Mouse (Mus musculus) embryo, embryonic 11 days (tissue): ENCODE results near the gene Dxo.
"Not testable (repeated sequence)": the region's sequence is repeated elsewhere in the genome, so short reads cannot be mapped to it uniquely, and the experiment has no call there.

ENCODE experiments used
- DNase-seq: peaks from one replicate; pipeline ENCODE4 v3.0.0-alpha.2; 2015

The Dxo gene

DNA sequence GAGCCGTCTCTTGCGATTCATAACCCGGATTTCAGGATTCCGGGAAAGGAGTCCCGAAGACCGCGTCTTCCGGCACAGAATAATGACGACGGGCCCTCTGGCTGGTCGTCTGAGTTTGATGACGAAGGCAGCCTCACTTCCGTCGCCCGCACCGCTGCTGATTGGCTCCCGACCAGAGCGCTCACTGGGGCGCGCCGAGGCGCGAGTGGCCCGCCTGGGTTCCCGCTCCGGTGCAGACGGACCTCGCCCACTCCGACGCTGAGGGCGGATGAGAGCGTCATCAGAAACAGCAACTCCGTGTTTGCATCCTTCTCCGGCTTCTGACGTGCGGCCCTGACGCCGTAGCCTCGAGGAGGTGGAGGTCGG is at the start of gene Dxo, which contains the start of gene Stk19:
Gene Dxo (plus strand): TSS at position 164 of the 366 bp plus-strand sequence.
Gene Stk19 (minus strand): TSS at position 90 of the 366 bp plus-strand sequence.
- DNase-seq = peak; percentile 98

DNA sequence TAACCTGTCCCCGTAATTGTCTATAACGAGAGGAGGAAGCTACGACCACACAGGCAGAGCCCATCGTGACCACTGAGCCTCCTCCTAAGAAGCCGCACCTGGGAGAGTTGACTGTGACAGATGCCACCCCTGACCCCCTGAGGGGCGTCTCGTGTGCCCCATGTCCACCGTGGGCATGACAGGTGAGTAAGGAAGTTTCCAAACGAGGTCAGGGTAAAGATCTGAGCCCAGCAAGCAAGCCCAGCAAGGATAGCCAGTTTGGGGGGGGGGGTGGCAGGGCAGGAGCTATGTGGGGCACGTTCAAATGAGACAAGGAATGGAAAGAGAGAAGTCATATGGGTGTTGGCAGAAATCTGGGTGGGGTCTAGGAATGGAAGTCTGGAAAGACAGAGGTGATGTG is 41.8 kb upstream of the Dxo start:
- DNase-seq = no peak

DNA sequence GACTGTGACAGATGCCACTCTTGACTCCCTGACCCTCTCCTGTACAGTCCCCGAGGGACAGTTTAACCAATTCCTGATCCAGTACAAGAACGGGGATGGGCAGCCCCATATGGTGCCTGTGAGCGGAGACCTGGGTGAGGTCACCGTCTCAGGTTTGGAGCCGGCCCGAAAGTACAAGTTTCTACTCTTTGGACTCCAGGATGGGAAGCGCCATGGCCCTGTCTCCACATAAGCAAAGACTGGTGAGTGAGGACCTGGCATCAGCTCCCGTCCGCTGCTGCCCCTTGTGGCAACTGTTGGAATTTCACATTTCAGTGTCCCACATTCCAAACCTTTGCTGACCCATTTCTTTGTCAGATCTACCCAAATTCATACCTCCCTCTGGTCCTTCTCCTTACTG is 41.2 kb upstream of the Dxo start:
- DNase-seq = peak; percentile 12

DNA sequence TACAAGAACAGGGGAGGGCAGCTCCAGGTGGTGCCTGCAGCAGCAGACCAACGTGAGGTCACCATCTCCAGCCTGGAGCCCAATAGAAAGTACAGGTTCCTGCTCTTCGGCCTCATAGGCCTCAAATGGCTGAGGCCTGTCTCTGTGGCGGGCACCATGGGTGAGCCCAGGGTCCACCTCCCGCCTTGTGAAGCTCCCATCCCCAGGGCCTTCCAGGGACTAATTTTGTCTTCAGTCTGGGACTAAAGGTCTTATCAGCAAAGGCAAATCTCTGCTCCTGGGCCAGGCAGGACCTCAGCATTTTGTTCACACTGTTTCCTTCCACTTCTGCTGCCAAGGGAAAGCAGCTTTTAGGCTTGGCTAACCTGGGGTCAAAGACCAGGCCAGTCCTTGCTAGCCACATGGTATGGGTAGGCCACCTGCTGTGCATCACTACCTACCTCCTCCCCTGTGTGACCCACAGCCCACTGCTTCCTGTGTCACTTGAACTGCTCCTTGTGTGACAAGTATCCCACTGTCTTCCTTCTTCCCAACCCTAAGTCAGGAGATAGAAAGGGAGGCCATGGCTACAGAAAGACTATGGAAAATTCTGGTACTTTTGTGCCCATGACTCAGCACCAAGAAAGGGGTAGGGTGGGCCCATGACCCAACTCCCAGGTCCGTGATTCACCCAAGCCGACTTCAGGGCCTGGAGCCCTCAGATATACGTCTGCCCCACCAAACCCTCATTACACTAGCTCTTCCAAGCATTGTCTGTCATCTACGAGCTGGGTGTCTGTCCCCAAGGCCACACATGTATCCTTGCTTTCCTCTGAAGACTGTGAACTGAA is 40.3 kb upstream of the Dxo start:
- no peak for DNase-seq

DNA sequence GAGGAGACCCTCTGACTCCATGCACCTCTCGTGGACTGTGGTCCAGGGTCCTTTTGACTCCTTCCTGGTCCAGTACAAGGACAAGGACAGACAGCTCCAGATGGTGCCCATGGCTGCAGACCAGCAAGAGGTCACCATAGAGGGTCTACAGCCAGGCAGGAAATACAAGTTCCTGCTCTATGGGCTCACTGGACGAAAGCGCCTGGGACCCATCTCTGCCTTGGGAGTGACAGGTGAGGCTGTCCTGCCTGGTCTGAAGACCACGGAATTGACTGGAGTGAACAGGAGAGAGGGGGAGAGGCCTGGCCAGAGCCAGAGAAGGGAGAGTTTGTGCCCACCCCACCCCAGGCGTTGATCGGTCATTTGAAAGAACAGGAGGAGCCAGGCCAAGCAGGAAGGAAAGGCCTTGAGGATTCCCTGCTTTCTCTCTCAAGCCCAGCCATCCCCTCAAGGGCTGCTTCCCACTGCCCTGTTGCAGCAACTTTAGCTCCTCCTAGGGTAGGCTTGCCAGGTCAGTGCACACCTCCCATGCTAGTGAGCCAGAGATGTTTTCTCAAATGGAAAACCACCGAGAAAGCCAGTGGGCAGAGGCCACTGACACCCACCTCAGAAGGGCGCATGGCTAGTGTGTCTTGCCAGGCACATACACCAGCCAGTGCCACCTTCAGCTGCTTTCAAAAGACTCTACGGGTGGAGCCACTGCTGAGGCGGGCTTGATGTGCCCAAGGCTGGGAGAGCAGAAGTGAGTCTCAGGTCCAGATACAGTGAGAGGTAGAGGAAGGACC is 39.4 kb upstream of the Dxo start:
- not testable (repeated sequence) for DNase-seq

DNA sequence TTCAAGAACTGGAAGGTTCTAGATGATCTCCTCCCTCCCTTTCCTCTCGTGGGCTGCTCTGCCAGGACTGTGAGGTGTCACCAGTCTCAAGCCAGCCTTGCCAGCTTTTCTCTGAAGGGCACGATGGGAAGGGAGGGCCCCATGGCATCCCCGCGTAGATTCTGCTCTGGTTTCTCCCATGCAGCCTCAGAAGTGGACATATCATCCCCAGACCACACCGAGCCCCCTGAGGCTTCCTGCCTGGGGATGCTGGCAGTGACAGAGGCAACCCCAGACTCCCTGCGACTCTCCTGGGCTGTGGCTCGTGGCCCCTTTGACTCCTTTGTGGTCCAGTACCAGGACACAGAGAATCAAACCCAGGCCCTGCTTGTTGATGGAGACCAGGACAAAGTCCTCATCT is 38.7 kb upstream of the Dxo start:
- not testable (repeated sequence) for DNase-seq

DNA sequence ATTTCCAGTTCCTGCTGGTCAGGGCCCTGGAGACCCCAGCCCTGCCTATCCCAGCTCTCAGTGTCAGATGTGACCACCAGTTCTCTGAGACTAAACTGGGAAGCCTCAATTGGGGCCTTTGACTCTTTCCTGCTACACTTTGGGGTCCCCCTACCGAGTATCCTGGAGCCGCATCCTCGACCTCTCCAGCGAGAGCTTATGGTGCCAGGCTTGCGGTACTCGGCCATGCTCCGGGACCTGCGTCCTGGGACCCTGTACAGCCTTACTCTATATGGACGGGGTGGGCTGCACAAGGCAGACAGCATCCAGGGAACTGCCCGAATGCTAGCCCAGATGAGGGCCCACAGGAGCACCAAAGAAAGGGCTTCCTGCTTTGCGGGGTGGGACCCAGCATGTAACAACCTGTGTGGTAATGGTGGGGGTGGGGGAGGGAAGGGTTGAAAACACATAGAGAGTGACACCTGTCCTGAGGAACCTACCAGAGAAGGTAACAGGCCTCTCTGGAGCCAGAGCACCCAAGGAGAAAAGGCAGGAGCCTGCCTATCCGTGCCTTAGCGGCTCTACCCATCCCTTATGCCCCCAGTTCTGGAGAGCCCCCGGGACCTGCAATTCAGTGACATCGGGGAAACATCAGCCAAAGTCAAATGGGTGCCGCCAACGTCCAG is 37.8 kb upstream of the Dxo start:
- no peak for DNase-seq

DNA sequence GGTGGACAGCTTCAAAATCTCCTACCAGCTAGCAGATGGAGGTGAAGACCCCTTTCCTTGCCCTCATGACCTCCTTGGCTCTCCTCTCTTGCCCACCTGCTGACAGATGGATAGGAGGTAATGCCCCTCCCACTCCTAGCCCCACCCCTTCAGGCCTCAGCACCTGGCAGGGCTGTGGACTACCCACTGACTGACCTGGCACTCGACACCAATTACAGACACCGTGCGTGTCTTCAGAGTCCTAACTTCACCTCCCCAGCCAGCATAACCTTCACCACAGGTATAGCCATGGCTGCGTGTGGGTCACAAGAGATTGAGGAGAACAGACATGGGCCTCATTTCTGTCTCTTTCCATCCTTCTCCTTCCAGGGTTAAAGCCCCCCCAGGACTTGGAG is 37.3 kb upstream of the Dxo start:
- DNase-seq = no peak

DNA sequence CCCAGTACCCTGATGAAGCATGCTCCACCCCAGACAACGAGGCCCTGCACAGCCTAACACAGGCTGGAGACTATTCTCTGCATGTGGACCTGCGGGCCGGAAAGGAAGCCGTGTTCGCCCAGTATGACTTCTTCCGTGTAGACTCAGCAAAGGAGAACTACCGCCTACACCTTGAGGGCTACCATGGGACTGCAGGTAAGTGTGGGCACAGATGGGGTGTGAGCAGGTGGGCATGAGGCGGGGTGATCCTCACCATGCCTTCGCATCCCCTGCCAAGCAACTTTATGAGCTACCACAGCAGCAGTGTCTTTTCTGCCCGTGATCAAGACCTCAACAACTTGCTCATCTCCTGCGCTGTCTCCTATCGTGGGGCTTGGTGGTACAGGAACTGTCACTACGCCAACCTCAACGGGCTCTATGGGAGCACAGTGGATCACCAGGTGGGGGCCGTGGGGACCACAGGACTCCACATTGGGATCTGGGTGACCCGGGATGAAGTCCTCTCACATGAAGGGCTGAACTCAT is 36.0 kb upstream of the Dxo start:
- not testable (repeated sequence) for DNase-seq

DNA sequence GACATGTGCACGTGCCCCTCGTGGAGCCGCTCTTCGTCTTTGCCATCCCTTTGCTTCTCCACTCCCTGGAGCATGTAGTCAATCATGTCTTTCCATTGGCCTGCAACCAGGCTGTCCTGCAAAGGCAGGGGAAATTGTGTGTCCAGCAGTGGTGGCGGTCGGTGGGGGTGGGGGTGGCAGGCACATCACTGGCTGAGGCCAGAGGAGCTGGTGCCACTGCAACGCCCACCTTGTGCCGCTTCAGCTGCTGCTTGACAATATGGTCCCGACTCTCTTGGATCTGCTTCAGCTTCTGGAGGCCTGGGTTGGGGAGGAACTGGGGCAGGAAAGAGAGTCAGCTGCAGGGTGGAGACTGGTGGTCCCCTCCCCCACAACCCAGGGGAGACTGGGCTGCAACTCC is 34.1 kb upstream of the Dxo start:
- DNase-seq = not testable (repeated sequence)

DNA sequence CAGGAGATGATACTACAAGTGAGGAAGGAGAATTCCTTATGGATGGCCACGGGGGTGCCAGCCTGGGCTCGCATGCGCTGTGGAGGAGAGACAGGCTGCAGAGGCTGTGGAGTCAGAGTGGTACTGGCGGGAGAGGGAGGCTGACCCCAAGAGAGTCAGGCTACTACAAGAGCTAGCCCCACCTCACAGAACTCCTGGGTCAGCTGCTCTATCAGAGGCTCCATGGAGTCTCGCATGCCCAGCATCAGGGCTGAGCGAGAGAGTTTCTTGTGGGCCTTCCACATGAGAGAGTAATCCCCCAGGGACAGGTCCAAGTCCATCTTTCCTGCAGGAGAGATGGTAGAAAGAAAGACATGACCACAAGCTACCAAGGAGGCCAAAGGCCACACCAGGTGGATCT is 33.5 kb upstream of the Dxo start:
- DNase-seq = not testable (repeated sequence)

DNA sequence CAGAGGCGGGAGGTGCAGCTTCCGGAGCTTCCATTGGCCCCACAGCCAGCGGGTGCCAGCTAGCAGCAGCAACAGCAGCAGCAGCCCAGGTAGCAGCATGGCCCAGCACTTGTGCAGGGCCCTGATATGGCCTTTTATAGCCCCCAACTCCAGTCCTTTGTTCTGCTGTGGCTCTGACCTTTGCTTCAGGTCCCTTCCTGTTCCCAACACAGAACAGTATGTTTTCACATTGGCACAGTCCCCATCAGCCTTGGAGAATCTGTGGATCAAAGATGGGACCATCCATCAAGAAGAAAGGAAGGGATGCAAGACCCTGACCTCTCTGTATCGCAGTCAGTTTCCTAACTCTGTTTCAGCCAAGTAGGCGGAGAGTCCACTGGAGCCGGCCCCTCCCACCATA is 32.5 kb upstream of the Dxo start, which contains the start of gene Cyp21a1:
Gene Cyp21a1 (minus strand): TSS at position 261 of the 400 bp plus-strand sequence.
- not testable (repeated sequence) for DNase-seq

DNA sequence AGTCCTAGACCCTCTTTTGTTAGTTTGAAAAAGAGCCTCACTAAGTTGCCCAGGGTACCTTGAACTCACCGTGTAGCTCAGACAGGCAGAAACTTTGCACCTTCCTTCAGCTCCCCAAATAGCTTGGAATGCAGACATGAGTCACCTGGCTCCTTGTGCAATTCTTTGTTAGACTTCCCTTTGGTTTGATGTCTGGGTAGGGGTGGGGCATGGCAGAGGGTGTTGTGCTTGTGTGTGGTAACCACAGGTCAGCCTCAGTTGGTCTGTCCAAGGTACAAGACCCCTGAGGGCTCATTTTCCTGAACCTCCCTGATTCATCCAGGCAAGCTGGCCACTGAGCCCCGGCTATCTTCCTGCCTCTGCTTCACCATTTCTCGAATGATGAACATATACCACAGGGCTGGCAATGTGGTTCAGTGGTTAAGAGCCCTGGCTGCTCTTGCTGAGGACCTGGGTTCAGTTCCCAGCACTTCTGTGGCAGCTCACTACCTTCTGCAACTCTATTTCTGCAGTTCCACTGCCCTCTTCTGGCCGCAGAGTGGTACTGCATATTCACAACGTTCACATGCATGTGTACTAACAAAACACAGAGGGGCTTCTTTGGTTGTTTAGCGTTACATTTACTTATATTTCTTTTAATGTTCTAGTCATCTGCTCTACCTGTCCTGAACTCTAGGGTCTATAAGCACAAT is 31.8 kb upstream of the Dxo start:
- DNase-seq = no peak

DNA sequence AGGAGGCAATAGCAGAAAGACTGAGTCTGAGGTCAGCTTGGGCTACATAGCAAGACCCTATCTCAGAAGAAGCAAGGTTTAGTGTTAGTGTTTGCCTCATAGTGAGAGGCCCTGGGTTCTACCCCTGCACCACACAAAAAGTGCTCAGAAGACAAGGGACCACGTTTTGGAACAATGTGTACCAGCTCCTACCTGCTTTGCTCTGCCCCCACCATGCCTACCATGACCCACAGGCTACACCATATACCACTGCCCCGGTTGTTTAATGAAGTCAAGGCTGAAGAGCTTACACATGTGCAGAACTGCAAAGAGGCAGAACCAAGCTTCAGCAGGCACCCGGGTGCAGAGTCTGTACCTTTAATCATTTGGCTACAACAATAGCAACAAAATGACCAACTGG is 29.6 kb upstream of the Dxo start:
- no peak for DNase-seq

DNA sequence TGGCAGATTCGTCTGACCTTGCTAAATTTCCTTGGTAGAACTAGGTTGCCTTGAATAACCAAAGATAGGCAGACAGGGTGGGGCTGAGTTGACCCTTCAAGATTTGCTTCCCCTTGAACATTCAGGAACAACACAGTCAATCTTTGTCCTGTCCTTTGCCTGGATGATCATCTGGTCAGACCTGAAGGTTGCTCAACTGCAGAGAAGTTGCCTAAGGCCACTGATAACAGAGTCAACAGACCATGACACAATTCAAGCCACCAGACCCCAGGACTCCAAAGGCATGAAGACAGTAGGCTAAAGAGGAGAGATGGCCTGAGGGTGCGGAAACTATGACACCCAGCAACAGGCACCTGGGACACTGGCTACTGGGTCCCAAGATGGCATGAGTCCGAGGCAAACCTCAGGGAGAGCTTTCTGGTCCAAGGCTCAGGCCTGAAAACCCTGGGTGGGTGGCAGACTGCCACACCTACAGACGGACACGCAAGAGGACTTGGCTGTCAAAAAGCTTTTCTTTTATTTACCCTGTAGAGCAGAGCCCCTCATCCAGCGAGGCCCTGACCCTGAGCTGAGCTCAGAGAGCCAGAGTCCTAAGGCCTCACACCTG is 28.1 kb upstream of the Dxo start:
- DNase-seq = no peak

DNA sequence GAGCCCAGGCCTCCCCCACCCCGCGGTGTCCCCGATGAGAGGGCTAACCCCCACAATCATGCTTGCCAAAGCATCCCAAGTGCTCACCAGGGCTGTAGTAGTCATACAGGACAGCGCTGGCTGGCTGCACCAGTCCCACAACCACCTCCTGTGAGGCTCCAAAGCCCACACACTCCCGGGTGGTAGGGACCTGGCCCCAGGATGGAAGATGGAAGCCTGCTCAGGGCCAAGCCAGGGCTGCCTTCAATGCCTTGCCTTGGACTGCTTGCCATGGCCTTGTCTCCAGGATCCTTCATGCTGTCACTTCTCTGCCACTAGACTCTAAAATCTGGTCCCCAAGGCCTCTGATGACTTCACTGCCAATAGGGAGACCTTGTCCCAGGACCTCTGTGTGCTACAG is 26.4 kb upstream of the Dxo start:
- not testable (repeated sequence) for DNase-seq

DNA sequence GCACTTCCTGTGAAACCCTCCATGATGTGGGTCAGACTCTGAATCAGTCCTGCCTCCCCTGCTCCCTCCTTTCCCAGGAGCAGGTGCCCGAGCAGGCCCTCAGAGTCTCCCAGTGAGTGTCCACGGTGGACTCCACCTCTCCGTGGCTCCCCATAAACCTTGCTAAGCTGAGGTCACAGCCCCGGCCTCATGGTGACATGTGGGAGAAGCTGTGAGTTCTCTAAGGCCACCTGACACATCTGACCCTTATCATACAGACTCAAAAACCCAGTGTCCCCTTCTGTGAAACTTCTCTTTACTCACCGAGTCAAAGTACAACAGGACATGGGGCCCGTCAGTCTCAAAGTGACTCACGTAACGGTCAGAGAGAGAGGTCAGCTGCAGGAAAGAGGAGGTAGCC is 26.0 kb upstream of the Dxo start:
- DNase-seq = not testable (repeated sequence)

DNA sequence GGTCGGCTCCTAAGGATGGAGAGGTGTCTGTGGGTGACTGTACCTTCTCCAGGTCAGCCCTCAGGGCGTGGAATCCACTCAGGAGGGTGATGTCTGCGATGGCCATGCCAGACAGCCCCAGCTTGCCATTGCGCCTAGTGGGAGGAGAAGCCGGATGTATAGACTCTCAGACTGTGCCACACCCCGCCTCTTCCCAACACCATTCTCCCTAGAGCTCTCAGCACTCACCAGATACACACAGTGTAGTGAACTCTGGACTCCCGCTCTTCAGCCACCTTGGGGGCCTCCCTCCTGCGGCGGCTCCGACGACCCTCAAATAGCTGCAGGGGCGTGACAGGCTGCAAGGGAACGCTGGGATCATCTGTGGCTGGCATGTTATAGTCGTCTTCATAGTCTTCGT is 25.5 kb upstream of the Dxo start:
- DNase-seq = no peak

DNA sequence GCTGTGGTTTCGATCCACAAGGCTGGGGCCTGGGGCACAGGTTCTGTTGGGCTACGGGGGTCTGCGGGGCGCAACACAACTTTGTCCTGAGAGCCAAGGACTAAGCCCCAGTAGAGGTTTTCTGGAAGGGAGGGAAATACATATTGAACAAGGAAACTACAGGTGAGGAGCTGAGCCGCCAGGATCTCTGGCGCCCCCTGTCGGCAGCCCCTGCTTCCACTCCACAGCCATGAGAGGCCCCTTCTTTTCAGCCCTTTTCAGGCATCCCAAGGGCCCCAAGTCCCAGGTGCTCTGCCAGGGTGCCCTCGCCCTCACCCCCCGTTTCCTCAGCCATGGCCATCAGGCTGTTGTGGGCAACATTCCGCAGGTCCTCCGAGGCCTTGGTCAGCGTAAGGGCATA is 23.1 kb upstream of the Dxo start:
- peak; percentile 17 for DNase-seq

DNA sequence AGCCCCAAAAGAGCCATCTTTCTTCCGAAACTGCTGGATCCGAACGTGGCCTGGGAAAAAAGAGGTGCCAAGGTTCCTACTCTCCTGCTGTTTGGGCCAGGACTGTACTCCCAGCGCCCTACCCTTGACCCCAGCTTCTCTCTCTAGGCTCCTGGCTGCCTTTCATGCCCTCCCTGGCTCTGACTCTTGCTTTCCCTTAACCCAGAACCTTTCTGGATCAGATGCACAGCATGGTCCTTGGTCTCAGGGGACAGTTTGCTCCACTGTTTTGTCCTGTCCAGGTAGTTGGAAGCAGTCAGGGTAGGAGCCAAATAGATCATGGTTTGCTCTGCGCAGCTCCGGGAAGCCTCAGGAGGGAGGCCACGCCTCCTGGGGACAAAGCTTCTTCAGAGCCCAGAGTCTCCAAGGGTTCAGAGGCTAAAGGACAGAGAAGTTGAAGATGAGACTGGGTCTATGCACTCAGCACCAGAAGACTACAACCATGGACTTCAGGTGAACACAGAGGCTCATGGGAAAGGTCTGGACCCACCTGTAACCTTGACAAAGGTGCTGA is 21.9 kb upstream of the Dxo start:
- no peak for DNase-seq

DNA sequence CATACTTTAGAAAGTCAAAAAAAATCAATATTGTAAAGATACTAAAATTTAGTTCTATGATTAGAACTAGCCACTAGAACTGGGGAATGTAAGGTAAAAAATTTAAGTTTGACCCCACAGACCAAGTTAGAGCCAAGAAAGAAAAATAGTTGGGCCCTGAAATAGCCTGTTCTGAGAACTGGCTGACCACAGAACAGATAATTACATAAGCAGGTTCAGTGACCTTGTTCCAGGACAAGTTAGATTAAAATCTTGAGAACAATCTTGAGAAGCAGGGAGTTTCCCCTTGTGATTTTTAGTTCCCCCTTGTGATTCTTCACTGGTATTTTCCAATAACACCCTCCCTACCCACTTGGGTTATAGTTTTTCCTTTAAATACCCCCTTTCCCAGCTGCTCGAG is 6.0 kb upstream of the Dxo start:
- not testable (repeated sequence) for DNase-seq
